Mouse (Mus musculus): Measurements from ENCODE around the gene Hnrnpul2.

The Hnrnpul2 gene

GRCm38 (mm10) chr19:8871267-8872186, 51.7 kb downstream of the Hnrnpul2 start, which contains the start of gene Ubxn1:
Gene Ubxn1 (plus strand): TSS chr19:8871496.
- TF ChIP-seq CTCF (conservative IDR thresholded peaks at IDR 0.05; ENCODE audit: low read length) (no peak), NANOG (IDR thresholded peaks at IDR 0.05; ENCODE audit: borderline replicate concordance, low read length) (no peak), POU5F1 (IDR thresholded peaks at IDR 0.05; ENCODE audit: borderline replicate concordance, low read length) (no peak)

GRCm38 (mm10) chr19:8872266-8872840, 52.5 kb downstream of the Hnrnpul2 start:
- peaks cover 53% of the 10 kb centered on the region for H3K36me3 ChIP-seq (ENCODE audit: insufficient read depth, low read length)
- H3K4me3 ChIP-seq (replicated peaks; ENCODE audit: low read length): peak overlapping the region; percentile 100
- H3K9me3 ChIP-seq (ENCODE audit: low read length): no peaks in the 10 kb centered on the region
- peaks cover 46% of the 10 kb centered on the region for H3K4me1 ChIP-seq (replicated peaks; ENCODE audit: low read depth, low read length)
- no peaks in the 10 kb centered on the region for H3K27me3 ChIP-seq (ENCODE audit: insufficient read depth, low read length)
- TF ChIP-seq NANOG (IDR thresholded peaks at IDR 0.05; ENCODE audit: borderline replicate concordance, low read length) (no peak), POU5F1 (IDR thresholded peaks at IDR 0.05; ENCODE audit: borderline replicate concordance, low read length) (no peak), CTCF (conservative IDR thresholded peaks at IDR 0.05; ENCODE audit: low read length) (no peak)

More at GRCm38 (mm10) chr19:8871267-8872186, 51.7 kb downstream of the Hnrnpul2 start, which contains the start of gene Ubxn1:
- Histone ChIP-seq H3K36me3 (ENCODE audit: insufficient read depth, low read length) (peaks cover 45% of the 10 kb centered on the region), H3K27me3 (ENCODE audit: insufficient read depth, low read length) (no peaks in the 10 kb centered on the region), H3K4me1 (replicated peaks; ENCODE audit: low read depth, low read length) (peaks cover 46% of the 10 kb centered on the region), H3K4me3 (replicated peaks; ENCODE audit: low read length) (peak within 1 kb of the TSS; percentile 100), H3K9me3 (ENCODE audit: low read length) (no peaks in the 10 kb centered on the region)

- Histone ChIP-seq H3K27me3 (ENCODE audit: insufficient read depth, low read length) (no peaks in the 10 kb centered on the region), H3K9me3 (ENCODE audit: low read length) (no peaks in the 10 kb centered on the region), H3K36me3 (ENCODE audit: insufficient read depth, low read length) (peaks cover 80% of the 10 kb centered on the region), H3K4me1 (replicated peaks; ENCODE audit: low read depth, low read length) (peaks cover 52% of the 10 kb centered on the region), H3K4me3 (replicated peaks; ENCODE audit: low read length) (no peak overlapping the region)
- TF ChIP-seq NANOG (IDR thresholded peaks at IDR 0.05; ENCODE audit: borderline replicate concordance, low read length) (no peak), CTCF (conservative IDR thresholded peaks at IDR 0.05; ENCODE audit: low read length) (no peak), POU5F1 (IDR thresholded peaks at IDR 0.05; ENCODE audit: borderline replicate concordance, low read length) (no peak)
Observed at GRCm38 (mm10) chr19:8875031-8875430, 55.2 kb downstream of the Hnrnpul2 start.

GRCm38 (mm10) chr19:8880311-8881033, 60.7 kb downstream of the Hnrnpul2 start, which contains the start of gene Uqcc3:
Gene Uqcc3 (minus strand): TSS chr19:8880923.
- no peaks in the 10 kb centered on the region for H3K9me3 ChIP-seq (ENCODE audit: low read length)
- no peaks in the 10 kb centered on the region for H3K27me3 ChIP-seq (ENCODE audit: insufficient read depth, low read length)
- H3K36me3 ChIP-seq (ENCODE audit: insufficient read depth, low read length): peaks cover 46% of the 10 kb centered on the region
- H3K4me1 ChIP-seq (replicated peaks; ENCODE audit: low read depth, low read length): peaks cover 27% of the 10 kb centered on the region
- TF ChIP-seq CTCF (conservative IDR thresholded peaks at IDR 0.05; ENCODE audit: low read length): no peak
- no peak for TF ChIP-seq POU5F1 (IDR thresholded peaks at IDR 0.05; ENCODE audit: borderline replicate concordance, low read length)
- no peak for TF ChIP-seq NANOG (IDR thresholded peaks at IDR 0.05; ENCODE audit: borderline replicate concordance, low read length)
- peak within 1 kb of the TSS; percentile 93 for H3K4me3 ChIP-seq (replicated peaks; ENCODE audit: low read length)

GRCm38 (mm10) chr19:8881034-8881392, 61.2 kb downstream of the Hnrnpul2 start:
- TF ChIP-seq POU5F1 (IDR thresholded peaks at IDR 0.05; ENCODE audit: borderline replicate concordance, low read length): no peak
- TF ChIP-seq NANOG (IDR thresholded peaks at IDR 0.05; ENCODE audit: borderline replicate concordance, low read length): no peak
- no peak for TF ChIP-seq CTCF (conservative IDR thresholded peaks at IDR 0.05; ENCODE audit: low read length)
- peaks cover 32% of the 10 kb centered on the region for H3K4me1 ChIP-seq (replicated peaks; ENCODE audit: low read depth, low read length)
- H3K9me3 ChIP-seq (ENCODE audit: low read length): no peaks in the 10 kb centered on the region
- peaks cover 41% of the 10 kb centered on the region for H3K36me3 ChIP-seq (ENCODE audit: insufficient read depth, low read length)
- no peaks in the 10 kb centered on the region for H3K27me3 ChIP-seq (ENCODE audit: insufficient read depth, low read length)
- peak overlapping the region; percentile 93 for H3K4me3 ChIP-seq (replicated peaks; ENCODE audit: low read length)

GRCm38 (mm10) chr19:8883616-8884015, 63.8 kb downstream of the Hnrnpul2 start, which contains the start of the genes Lbhd1 and Gm49403:
Gene Lbhd1 (plus strand): TSS chr19:8883732.
Gene Gm49403 (plus strand): TSS chr19:8883930.
- no peaks in the 10 kb centered on the region for H3K9me3 ChIP-seq (ENCODE audit: low read length)
- H3K36me3 ChIP-seq (ENCODE audit: insufficient read depth, low read length): peaks cover 28% of the 10 kb centered on the region
- H3K27me3 ChIP-seq (ENCODE audit: insufficient read depth, low read length): no peaks in the 10 kb centered on the region
- peaks cover 47% of the 10 kb centered on the region for H3K4me1 ChIP-seq (replicated peaks; ENCODE audit: low read depth, low read length)
- no peak within 1 kb of the TSS for H3K4me3 ChIP-seq (replicated peaks; ENCODE audit: low read length)
- no peak for TF ChIP-seq POU5F1 (IDR thresholded peaks at IDR 0.05; ENCODE audit: borderline replicate concordance, low read length)
- TF ChIP-seq CTCF (conservative IDR thresholded peaks at IDR 0.05; ENCODE audit: low read length): no peak
- TF ChIP-seq NANOG (IDR thresholded peaks at IDR 0.05; ENCODE audit: borderline replicate concordance, low read length): no peak
